Mouse (Mus musculus) cerebellum, postnatal 25 days (tissue): ENCODE measurements at regions not wholly inside any gene's neighbourhood (a gene's known extent, or its start where the extent isn't known, plus 50 kb on each side); places are given as distances from the start of the nearest gene placed in this dataset.
"Not testable (repeated sequence)": the region's sequence is repeated elsewhere in the genome, so short reads cannot be mapped to it uniquely, and the experiment has no call there.

ENCODE experiments used
- DNase-seq, 2 experiments: peaks; one replicate each; pipeline ENCODE4 v3.0.0; 2021; ENCODE audit warnings: mixed read lengths in 2 of 2

- DNase-seq: no peak
These were observed 580.1 kb upstream of the Klhl29 start for GRCm38 (mm10) chr12:5955564-5955963.

- DNase-seq: no peak
These were observed 568.0 kb upstream of the Klhl29 start for GRCm38 (mm10) chr12:5943346-5943925.

DNA sequence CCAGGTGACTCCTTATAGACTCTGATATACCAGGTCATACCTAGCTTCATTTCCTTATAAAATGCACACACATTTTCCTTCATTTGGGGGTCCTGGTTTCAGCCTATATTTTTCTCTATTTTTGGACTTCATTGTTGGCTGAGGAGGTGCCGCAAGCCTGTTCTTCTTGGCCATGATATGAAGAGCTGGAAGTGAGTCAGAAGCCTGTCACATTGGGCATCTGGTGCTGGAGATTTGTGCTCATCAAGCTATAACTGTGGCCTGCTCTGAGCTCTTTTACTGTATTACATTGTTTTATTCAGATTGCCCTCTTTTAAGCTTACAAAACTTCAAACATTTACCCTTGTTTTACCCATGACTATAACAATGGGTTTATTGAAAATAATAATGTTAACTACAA lies 545.8 kb upstream of the Klhl29 start:
- peak; percentile 18 to 41 for DNase-seq

GRCm38 (mm10) chr12:5918030-5918429 lies 542.5 kb upstream of the Klhl29 start:
- DNase-seq: no peak

DNA sequence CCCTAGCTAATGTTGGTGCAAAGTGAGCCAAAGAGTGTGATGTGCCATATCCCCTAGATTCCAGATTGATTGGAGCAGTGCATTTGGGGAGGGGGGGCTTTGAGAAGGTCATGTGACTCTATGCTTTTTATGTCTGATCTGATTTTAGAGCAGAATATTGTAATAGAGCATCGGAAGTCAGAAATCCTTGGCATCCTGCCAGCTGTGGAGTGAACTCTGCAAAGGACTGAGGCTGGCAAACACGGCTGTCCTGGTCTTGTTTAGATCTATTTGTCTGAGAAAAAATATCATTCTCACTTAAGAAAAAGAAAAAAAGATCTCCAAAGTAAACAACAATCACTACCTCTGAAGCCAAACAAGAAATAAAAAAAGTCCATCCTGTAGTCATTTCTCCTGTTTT lies 530.8 kb upstream of the Klhl29 start:
- peak in 1 of 2 experiments; percentile 30 for DNase-seq

DNA sequence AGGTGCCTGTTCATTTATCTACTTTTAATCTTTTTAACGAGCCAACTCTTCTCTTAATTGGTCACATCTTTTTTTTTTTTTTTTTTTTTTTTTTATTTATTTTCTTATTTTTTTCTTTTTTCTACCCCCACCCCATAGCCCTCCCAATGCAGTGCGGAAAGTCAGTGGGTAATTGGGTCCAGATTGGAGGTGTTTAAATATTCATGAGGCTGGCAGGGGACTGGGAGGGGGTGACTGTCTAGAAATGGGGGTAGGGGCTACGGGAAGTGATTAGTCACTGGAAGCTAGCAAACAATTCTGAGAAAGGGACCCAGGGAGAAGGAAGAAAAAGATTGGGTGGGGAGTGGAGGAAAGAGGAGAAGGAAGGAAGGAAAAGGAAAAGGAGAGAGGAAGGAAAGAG lies 516.3 kb upstream of the Klhl29 start:
- DNase-seq: not testable (repeated sequence)

- peak; percentile 10 to 35 for DNase-seq
These were observed 491.2 kb upstream of the Klhl29 start for GRCm38 (mm10) chr12:5866701-5867100.

GRCm38 (mm10) chr12:5859795-5860194 lies 484.3 kb upstream of the Klhl29 start:
- no peak for DNase-seq

- DNase-seq: no peak
These were observed 480.9 kb upstream of the Klhl29 start for GRCm38 (mm10) chr12:5856421-5856820.

GRCm38 (mm10) chr12:5810427-5810826 lies 434.9 kb upstream of the Klhl29 start:
- no peak for DNase-seq

GRCm38 (mm10) chr12:5810009-5810408 lies 434.5 kb upstream of the Klhl29 start:
- DNase-seq: no peak

DNA sequence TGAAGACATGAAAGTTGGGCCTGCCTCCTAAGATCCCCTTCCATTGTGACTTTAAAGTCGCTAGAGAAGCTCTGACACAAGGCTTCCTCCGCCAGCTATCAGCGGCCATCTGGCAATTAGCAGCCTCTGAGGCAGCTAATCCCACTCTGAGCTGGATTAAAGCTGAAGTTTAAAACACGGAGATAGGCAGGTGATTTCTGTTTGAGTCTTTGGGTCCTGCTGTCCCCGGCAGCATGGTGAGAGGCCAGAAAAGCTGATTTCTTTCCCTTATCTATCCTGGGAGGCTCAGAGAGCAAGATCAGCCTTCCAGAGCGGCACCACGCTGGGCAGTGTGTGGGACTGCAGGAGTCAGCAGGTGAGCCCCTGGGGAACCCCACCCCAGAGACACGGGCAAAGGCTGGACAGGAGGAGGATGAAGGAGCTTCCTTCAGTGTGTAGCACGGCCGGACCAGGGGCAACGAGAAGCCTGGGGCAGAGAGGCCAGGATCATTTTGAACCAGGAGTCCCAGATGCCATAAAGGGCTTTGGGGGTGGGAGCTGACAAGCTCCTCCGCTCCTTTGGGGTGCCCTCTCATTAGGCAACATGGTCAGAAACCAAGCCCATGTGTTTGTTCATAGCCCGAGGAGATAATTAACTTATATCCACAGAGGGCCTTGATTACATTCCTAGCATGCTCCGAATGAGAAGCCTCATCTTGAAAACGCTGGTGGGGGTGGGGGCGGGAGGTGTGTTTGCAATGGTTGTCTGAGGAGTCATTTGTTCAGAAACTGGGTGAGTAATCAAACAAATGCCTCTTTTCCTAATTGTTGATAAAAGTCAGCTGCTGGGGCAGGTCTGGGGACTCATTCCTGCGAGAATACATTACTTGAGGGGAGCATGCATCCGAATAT lies 432.8 kb upstream of the Klhl29 start:
- no peak for DNase-seq

- DNase-seq: no peak
These were observed 430.2 kb upstream of the Klhl29 start for GRCm38 (mm10) chr12:5805731-5806130.

DNA sequence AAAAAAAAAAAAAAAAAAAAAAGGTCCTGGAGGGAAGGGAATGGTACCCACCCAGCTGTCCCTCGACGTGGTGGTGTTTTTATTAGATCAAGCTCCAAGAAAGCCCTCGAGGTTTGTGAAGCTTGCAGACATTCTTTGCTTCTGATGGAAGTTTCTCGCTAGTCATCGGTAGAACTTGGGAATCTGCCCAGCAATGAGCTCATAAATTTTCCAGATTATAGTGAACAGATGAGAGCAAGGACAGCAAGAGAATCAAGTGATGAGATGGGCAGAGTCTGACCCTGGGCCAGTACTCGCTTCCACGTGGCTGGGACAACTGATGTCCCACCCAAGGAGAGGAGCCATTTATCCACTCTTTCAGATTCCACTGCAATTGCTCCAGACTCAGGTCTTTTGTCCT lies 417.6 kb upstream of the Klhl29 start:
- DNase-seq: peak in 1 of 2 experiments; percentile 12

GRCm38 (mm10) chr12:5787074-5787813 lies 411.8 kb upstream of the Klhl29 start:
- DNase-seq: no peak

- no peak for DNase-seq
These were observed 405.8 kb upstream of the Klhl29 start for GRCm38 (mm10) chr12:5781276-5781675.

GRCm38 (mm10) chr12:5777556-5777955 lies 402.1 kb upstream of the Klhl29 start:
- DNase-seq: no peak

DNA sequence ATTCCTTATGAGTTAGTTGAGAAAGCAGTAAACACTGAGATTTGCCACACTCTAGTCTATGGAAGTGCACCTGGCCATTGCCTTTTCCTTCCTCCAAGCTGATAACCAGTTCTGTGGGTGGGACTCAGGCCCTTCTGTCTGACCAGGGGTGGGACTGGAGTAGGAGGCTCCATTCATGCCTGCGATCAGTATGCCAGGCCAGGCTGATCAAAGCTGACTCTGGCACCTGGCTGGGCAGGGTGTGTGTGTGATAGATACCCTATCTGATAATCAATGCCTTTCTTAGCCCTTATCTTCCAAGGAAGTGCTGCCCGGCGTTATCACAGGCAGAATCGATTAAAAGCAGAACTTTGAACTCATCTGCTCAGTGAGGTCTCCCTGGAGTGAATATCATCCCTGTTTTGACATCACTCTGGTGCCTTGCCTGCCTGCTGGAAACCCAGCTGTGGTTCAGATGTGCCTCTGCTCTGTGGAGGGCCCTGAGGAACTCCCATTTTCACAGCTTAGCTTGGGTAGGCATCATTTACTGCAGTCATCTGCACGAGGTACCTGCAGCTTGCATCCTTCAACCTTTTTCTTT lies 396.0 kb upstream of the Klhl29 start:
- no peak for DNase-seq

GRCm38 (mm10) chr12:5770531-5770930 lies 395.0 kb upstream of the Klhl29 start:
- no peak for DNase-seq

- DNase-seq: no peak
These were observed 389.1 kb upstream of the Klhl29 start for GRCm38 (mm10) chr12:5764445-5765170.

DNA sequence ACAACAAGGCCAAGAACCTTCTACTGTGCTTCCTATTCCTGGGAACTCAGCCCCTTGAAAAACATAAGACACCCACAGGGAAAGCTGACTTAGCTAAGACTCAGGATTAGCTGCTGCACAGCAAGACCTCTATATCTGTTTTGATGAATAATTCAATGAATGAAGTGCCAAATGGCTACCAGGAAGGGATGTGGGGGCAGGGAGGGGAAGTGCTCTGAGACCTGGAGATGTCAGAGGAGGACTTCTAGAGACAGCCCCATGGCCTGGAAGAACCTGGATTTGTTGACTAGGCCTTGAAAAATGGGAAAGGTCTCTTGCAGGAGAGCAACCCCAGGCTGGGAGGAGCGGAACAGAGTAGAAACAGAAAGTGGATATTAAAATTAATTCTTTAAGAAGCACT lies 388.5 kb upstream of the Klhl29 start:
- DNase-seq: peak in 1 of 2 experiments; percentile 11

- no peak for DNase-seq
These were observed 386.9 kb upstream of the Klhl29 start for GRCm38 (mm10) chr12:5762306-5762927.
